Mouse (Mus musculus): Measurements from ENCODE around the gene Islr.

GRCm38 (mm10) chr9:58128926-58129413 lies 75.1 kb downstream of the Islr start:
- no peak for TF ChIP-seq CTCF (IDR thresholded peaks at IDR 0.05; ENCODE audit: low read depth, low read length)
- no peak for TF ChIP-seq POLR2A (IDR thresholded peaks at IDR 0.05; ENCODE audit: borderline replicate concordance, low read depth, low read length)
